Mouse (Mus musculus): ENCODE data around the gene Notum. TPM values are rescaled to one million over a fixed set of nuclear protein-coding genes. Genes with fewer than 3 reads are reported as not detected.

Gene Notum
- polyA plus RNA-seq, 1 experiment from 2014 or later, result 2.7 TPM

GRCm38 (mm10) chr11:120632559-120633519 is 28.1 kb downstream of the Notum start:
- peaks cover 16% of the 10 kb centered on the region for H3K36me3 ChIP-seq
- peak overlapping the region; percentile 76 for H3K4me2 ChIP-seq
- peak overlapping the region; percentile 97 for H3K9ac ChIP-seq
- no peaks in the 10 kb centered on the region for H3K27me3 ChIP-seq (replicated peaks)
- WGBS, result under 1% methylated on average over 91 of the region's 116 CpGs
- peaks cover 44% of the 10 kb centered on the region for H3K4me1 ChIP-seq
- no peaks in the 10 kb centered on the region for H3K9me3 ChIP-seq
- peak overlapping the region; percentile 93 for H3K4me3 ChIP-seq
- peak; percentile 67 for ATAC-seq (ENCODE audit: extremely low read depth, insufficient number of reproducible peaks, low FRiP score, low TSS enrichment)
- peak overlapping the region; percentile 91 for H3K27ac ChIP-seq (replicated peaks)

- peaks cover 44% of the 10 kb centered on the region for H3K4me1 ChIP-seq
- peak overlapping the region; percentile 97 for H3K9ac ChIP-seq
- H3K36me3 ChIP-seq, result peaks cover 26% of the 10 kb centered on the region
- no peaks in the 10 kb centered on the region for H3K9me3 ChIP-seq
- H3K4me3 ChIP-seq, result peak overlapping the region; percentile 93
- WGBS, result 54% methylated on average over 4 of the region's 4 CpGs
- no peak for ATAC-seq (ENCODE audit: extremely low read depth, insufficient number of reproducible peaks, low FRiP score, low TSS enrichment)
- no peaks in the 10 kb centered on the region for H3K27me3 ChIP-seq (replicated peaks)
- H3K4me2 ChIP-seq, result peak overlapping the region; percentile 76
- peak overlapping the region; percentile 91 for H3K27ac ChIP-seq (replicated peaks)
Observed at GRCm38 (mm10) chr11:120631726-120632448, 29.1 kb downstream of the Notum start.

- Histone ChIP-seq H3K36me3 (peaks cover 30% of the 10 kb centered on the region), H3K27ac (replicated peaks) (peak overlapping the region; percentile 91), H3K27me3 (replicated peaks) (no peaks in the 10 kb centered on the region), H3K4me3 (peak overlapping the region; percentile 93), H3K9me3 (no peaks in the 10 kb centered on the region), H3K4me1 (peaks cover 44% of the 10 kb centered on the region), H3K9ac (peak overlapping the region; percentile 97), H3K4me2 (peak overlapping the region; percentile 76)
- ATAC-seq (ENCODE audit: extremely low read depth, insufficient number of reproducible peaks, low FRiP score, low TSS enrichment), result no peak
- WGBS, result 30% methylated on average over 7 of the region's 7 CpGs
Observed at GRCm38 (mm10) chr11:120630881-120631725, 29.9 kb downstream of the Notum start.

- Histone ChIP-seq H3K9ac (peak overlapping the region; percentile 97), H3K36me3 (peaks cover 30% of the 10 kb centered on the region), H3K27me3 (replicated peaks) (no peaks in the 10 kb centered on the region), H3K4me3 (peak overlapping the region; percentile 93), H3K9me3 (no peaks in the 10 kb centered on the region), H3K27ac (replicated peaks) (peak overlapping the region; percentile 91), H3K4me2 (peak overlapping the region; percentile 76), H3K4me1 (peaks cover 48% of the 10 kb centered on the region)
- no peak for ATAC-seq (ENCODE audit: extremely low read depth, insufficient number of reproducible peaks, low FRiP score, low TSS enrichment)
- 39% methylated on average over 5 of the region's 5 CpGs for WGBS
Observed at GRCm38 (mm10) chr11:120630401-120630871, 30.5 kb downstream of the Notum start.

GRCm38 (mm10) chr11:120629911-120630310 is 31.1 kb downstream of the Notum start:
- Histone ChIP-seq H3K27me3 (replicated peaks) (no peaks in the 10 kb centered on the region), H3K27ac (replicated peaks) (peak overlapping the region; percentile 91), H3K9ac (peak overlapping the region; percentile 97), H3K36me3 (peaks cover 30% of the 10 kb centered on the region), H3K4me1 (peaks cover 53% of the 10 kb centered on the region), H3K9me3 (no peaks in the 10 kb centered on the region), H3K4me3 (peak overlapping the region; percentile 93), H3K4me2 (peak overlapping the region; percentile 76)
- WGBS, result 14% methylated on average over 7 of the region's 7 CpGs
- peak; percentile 16; the same call in 1 of the 2 replicates for ATAC-seq (ENCODE audit: extremely low read depth, insufficient number of reproducible peaks, low FRiP score, low TSS enrichment)

- H3K4me2 ChIP-seq, result peak overlapping the region; percentile 76
- peak overlapping the region; percentile 93 for H3K4me3 ChIP-seq
- no peaks in the 10 kb centered on the region for H3K27me3 ChIP-seq (replicated peaks)
- H3K9me3 ChIP-seq, result no peaks in the 10 kb centered on the region
- ATAC-seq (ENCODE audit: extremely low read depth, insufficient number of reproducible peaks, low FRiP score, low TSS enrichment), result no peak
- peaks cover 30% of the 10 kb centered on the region for H3K36me3 ChIP-seq
- WGBS, result 78% methylated on average over 23 of the region's 23 CpGs
- H3K27ac ChIP-seq (replicated peaks), result peak overlapping the region; percentile 91
- H3K9ac ChIP-seq, result peak overlapping the region; percentile 97
- peaks cover 52% of the 10 kb centered on the region for H3K4me1 ChIP-seq
Observed at GRCm38 (mm10) chr11:120629341-120629730, 31.6 kb downstream of the Notum start.

GRCm38 (mm10) chr11:120628601-120629340 is 32.2 kb downstream of the Notum start:
- 93% methylated on average over 23 of the region's 23 CpGs for WGBS
- Histone ChIP-seq H3K9me3 (no peaks in the 10 kb centered on the region), H3K36me3 (peaks cover 30% of the 10 kb centered on the region), H3K4me1 (peaks cover 52% of the 10 kb centered on the region), H3K27ac (replicated peaks) (peak overlapping the region; percentile 91; the same call in 1 of the 2 replicates), H3K4me3 (peak overlapping the region; percentile 93), H3K9ac (peak overlapping the region; percentile 97; the same call in 1 of the 2 replicates), H3K27me3 (replicated peaks) (no peaks in the 10 kb centered on the region), H3K4me2 (peak overlapping the region; percentile 76)
- ATAC-seq (ENCODE audit: extremely low read depth, insufficient number of reproducible peaks, low FRiP score, low TSS enrichment), result no peak

- H3K4me3 ChIP-seq, result no peak overlapping the region
- H3K36me3 ChIP-seq, result peaks cover 38% of the 10 kb centered on the region
- WGBS, result 84% methylated on average over 22 of the region's 22 CpGs
- H3K9ac ChIP-seq, result peak overlapping the region; percentile 24; the same call in 1 of the 2 replicates
- H3K9me3 ChIP-seq, result no peaks in the 10 kb centered on the region
- peaks cover 58% of the 10 kb centered on the region for H3K4me1 ChIP-seq
- H3K27ac ChIP-seq (replicated peaks), result no peak overlapping the region
- no peak for ATAC-seq (ENCODE audit: extremely low read depth, insufficient number of reproducible peaks, low FRiP score, low TSS enrichment)
- H3K4me2 ChIP-seq, result peak overlapping the region; percentile 96; the same call in 1 of the 2 replicates
- no peaks in the 10 kb centered on the region for H3K27me3 ChIP-seq (replicated peaks)
Observed at GRCm38 (mm10) chr11:120627468-120628300, 33.3 kb downstream of the Notum start.

GRCm38 (mm10) chr11:120626785-120627467 is 34.0 kb downstream of the Notum start:
- Histone ChIP-seq H3K36me3 (peaks cover 46% of the 10 kb centered on the region), H3K27me3 (replicated peaks) (no peaks in the 10 kb centered on the region), H3K4me3 (0 out of 2 replicates have a peak overlapping the region, but pooled peaks have one; percentile 1), H3K27ac (replicated peaks) (no peak overlapping the region), H3K4me1 (peaks cover 52% of the 10 kb centered on the region), H3K4me2 (peak overlapping the region; percentile 96; the same call in 1 of the 2 replicates), H3K9me3 (no peaks in the 10 kb centered on the region), H3K9ac (peak overlapping the region; percentile 24; the same call in 1 of the 2 replicates)
- ATAC-seq (ENCODE audit: extremely low read depth, insufficient number of reproducible peaks, low FRiP score, low TSS enrichment), result no peak
- 85% methylated on average over 11 of the region's 11 CpGs for WGBS

All from heart, embryonic 13.5 days (tissue).